Mouse (Mus musculus) testis, adult 2 months (tissue): ENCODE data around the gene Tnpo2. TPM values are rescaled to one million over a fixed set of nuclear protein-coding genes. Genes with fewer than 3 reads are reported as not detected.

Experiments used
- H3K27ac ChIP-seq: fragments of 200-500 bp; 2 replicates; pipeline ENCODE4 v1.5.1; 2012; ENCODE audit warnings: low read depth, low read length; ENCODE audit not compliant: control insufficient read depth, insufficient read depth
- H3K27me3 ChIP-seq: fragments of 200-500 bp; 2 replicates; pipeline ENCODE4 v1.6.1; 2012; ENCODE audit warnings: mild to moderate bottlenecking, low read length, moderate library complexity; ENCODE audit not compliant: control insufficient read depth, insufficient read depth
- H3K36me3 ChIP-seq: fragments of 200-500 bp; 2 replicates; pipeline ENCODE4 v1.6.1; 2012; ENCODE audit warnings: mild to moderate bottlenecking, low read length; ENCODE audit not compliant: control insufficient read depth, insufficient read depth
- H3K4me1 ChIP-seq: fragments of 200-500 bp; 2 replicates; pipeline ENCODE4 v1.6.1; 2012; ENCODE audit warnings: low read length; ENCODE audit not compliant: control insufficient read depth, insufficient read depth
- H3K4me3 ChIP-seq: fragments of 200-500 bp; 2 replicates; pipeline ENCODE4 v1.5.1; 2012; ENCODE audit warnings: low read depth, mild to moderate bottlenecking, low read length, moderate library complexity, mixed read lengths; ENCODE audit not compliant: control insufficient read depth
- CTCF ChIP-seq: fragments of 200-500 bp; IDR thresholded peaks from 2 replicates; pipeline ENCODE4 v1.5.1; 2012; ENCODE audit warnings: low read depth, mild to moderate bottlenecking, inconsistent platforms, low read length, moderate library complexity; ENCODE audit not compliant: control insufficient read depth, insufficient read depth, insufficient replicate concordance
- POLR2A ChIP-seq: fragments of 200-500 bp; IDR thresholded peaks from 2 replicates; pipeline ENCODE4 v1.6.1; 2012; ENCODE audit warnings: low read depth, mild to moderate bottlenecking, inconsistent platforms, low read length, moderate library complexity; ENCODE audit not compliant: control insufficient read depth
- polyA plus RNA-seq: library from polyadenylated mRNA; depleted of rRNA; stranded (reverse); fragments of >200 nt; gene quantifications from 2 replicates; pipeline ENCODE4 v1.2.3, GENCODE M21; 2012

Tnpo2 gene
- polyA plus RNA-seq, 1 experiment, result 44.9 TPM

DNA sequence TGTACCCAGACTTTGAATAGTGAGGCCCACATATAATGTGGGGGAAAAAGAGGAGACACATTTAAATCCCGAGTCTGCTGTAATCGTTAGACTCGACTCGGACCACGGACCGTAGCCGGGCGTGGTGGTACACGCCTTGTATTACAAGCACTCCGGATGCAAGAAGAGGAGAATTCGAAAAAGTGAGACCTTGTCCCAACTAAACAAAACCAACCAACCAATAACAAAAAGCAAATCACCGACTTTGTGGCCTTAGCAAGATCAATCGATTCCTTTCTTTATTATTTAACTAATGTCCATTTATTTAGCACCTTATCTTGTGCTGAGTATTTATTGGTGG, 9.2 kb upstream of the Tnpo2 start:
- Histone ChIP-seq H3K27ac (peak overlapping the region; percentile 19; the same call in 1 of the 2 replicates), H3K36me3 (no peaks in the 10 kb centered on the region), H3K27me3 (no peaks in the 10 kb centered on the region), H3K4me3 (peak overlapping the region; percentile 99), H3K4me1 (peaks cover 5% of the 10 kb centered on the region)
- no peak for TF ChIP-seq POLR2A
- no peak for TF ChIP-seq CTCF

DNA sequence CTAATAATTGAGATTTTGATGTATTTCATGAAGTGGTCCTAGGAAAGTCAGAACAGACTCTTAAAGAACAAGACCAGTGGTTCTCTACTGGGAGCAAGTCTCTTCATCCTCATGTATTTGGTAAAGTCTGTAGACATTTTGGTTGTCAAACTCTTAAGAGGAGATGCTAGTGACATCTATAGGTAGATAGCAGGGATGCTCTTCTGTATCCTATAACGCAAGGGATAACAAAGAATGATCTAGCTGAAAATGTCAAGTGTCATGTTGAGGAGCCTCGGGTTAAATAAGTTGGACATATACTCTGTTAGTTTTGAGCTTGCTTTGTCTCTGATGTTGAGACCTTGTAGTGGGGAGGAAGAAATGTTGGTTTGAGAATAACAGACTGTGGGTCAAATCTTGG, 8.8 kb upstream of the Tnpo2 start:
- Histone ChIP-seq H3K4me3 (peak overlapping the region; percentile 43; the same call in 1 of the 2 replicates), H3K4me1 (peaks cover 5% of the 10 kb centered on the region), H3K36me3 (no peaks in the 10 kb centered on the region), H3K27ac (no peak overlapping the region), H3K27me3 (no peaks in the 10 kb centered on the region)
- no peak for TF ChIP-seq CTCF
- no peak for TF ChIP-seq POLR2A

DNA sequence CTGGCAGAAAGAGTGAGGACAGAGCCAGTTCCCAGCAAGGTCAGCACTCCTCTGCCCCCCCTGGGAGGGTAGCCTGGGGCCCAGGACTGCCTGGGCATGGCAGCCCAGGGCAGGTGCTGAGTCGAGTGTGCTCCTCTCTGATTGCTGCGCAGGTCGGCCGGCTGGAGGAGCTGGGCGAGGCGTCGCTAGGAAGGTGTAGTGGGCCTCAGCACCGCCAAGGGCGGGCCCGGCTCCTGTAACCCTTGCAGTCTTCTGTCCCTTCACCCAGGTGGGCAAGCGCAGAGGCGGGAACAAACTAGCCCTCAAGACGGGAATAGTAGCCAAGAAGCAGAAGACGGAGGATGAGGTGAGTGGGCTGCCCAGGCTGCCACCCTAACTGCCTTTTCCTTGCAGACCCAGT, 7.4 kb upstream of the Tnpo2 start:
- Histone ChIP-seq H3K27ac (no peak overlapping the region), H3K36me3 (no peaks in the 10 kb centered on the region), H3K4me1 (peaks cover 8% of the 10 kb centered on the region), H3K27me3 (no peaks in the 10 kb centered on the region), H3K4me3 (no peak overlapping the region)
- no peak for TF ChIP-seq CTCF
- TF ChIP-seq POLR2A, result no peak

DNA sequence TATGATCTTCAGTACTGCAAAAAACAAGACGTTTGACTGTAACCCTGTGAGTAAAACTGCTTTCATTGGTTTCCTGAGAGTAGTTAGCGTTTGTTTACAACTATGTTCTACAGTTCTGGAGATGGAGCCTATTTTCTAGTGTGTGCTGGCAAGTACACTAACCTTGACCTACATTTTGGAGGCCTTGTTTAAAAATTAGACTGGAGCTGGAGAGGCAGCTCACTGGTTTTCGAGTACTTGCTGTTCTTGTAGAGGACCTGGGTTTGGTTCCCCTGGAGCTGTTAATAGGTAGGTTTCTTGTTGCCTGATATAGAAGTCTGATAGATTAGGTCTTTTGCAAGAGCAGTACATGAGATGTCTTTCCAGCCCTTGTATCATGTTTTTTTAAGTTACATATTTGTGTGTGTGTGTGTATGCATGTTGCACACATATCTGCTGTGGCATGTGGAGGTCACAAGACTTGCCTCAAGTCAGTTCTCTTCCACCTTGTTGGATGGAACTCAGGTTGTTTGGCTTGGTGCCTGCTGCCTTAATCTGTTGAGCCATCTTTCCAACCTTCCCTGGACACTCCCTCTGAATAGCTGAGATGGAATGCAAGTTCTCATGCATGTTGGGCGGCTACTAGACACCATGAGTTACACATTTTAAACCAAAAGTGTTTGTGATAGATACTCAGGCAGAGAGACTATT, 3.9 kb upstream of the Tnpo2 start:
- Histone ChIP-seq H3K27ac (no peak overlapping the region), H3K27me3 (no peaks in the 10 kb centered on the region), H3K4me3 (no peak overlapping the region), H3K4me1 (peaks cover 10% of the 10 kb centered on the region), H3K36me3 (no peaks in the 10 kb centered on the region)
- TF ChIP-seq POLR2A, result no peak
- TF ChIP-seq CTCF, result no peak

DNA sequence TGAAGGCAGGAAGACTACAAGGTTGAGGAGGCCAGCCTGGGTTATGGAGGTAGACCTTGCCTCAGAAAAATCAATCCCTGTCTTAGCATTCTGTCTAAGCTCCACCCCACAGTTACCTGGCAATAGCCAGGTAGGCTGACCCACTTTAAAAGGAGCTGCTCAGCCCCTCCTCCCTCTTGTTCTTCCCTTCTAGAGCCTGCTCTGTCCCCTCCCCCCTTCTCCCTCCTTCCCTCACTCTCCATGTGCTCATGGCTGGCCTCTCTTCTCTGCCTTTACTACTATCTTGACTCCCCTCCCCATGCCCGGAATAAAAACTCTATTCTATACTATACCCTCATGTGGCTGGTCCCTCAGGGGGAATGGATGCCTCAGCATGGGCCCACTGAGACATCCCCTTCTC, 2.8 kb upstream of the Tnpo2 start:
- H3K36me3 ChIP-seq, result no peaks in the 10 kb centered on the region
- H3K27ac ChIP-seq, result no peak overlapping the region

DNA sequence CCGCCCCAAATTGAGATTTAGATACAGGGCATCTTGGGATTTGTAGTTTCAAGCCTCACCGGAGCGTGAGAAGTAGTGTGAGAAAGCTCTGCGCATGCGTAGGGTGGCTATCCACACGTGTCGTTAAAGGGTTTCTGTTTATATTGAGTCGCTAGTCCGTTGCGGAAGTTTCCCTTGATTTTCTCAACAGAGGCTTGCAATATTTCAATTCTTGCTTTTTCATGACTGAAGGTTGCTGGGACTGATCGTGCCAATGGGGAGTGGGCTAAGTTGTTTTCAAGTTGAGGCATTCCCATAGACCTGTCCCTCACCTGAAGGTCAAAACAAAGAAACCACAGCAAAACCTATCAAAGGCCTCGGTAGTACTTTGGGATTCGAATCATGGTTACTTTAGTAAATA, 2.0 kb upstream of the Tnpo2 start:
- Histone ChIP-seq H3K4me3 (no peak overlapping the region; the same call in 1 of the 2 replicates), H3K27me3 (no peaks in the 10 kb centered on the region), H3K36me3 (no peaks in the 10 kb centered on the region), H3K27ac (no peak overlapping the region), H3K4me1 (peaks cover 13% of the 10 kb centered on the region)
- TF ChIP-seq POLR2A, result no peak
- TF ChIP-seq CTCF, result no peak

More for the DNA sequence above, 2.8 kb upstream of the Tnpo2 start:
- Histone ChIP-seq H3K4me1 (peaks cover 15% of the 10 kb centered on the region), H3K4me3 (no peak overlapping the region), H3K27me3 (no peaks in the 10 kb centered on the region)
- TF ChIP-seq POLR2A (no peak), CTCF (no peak)

DNA sequence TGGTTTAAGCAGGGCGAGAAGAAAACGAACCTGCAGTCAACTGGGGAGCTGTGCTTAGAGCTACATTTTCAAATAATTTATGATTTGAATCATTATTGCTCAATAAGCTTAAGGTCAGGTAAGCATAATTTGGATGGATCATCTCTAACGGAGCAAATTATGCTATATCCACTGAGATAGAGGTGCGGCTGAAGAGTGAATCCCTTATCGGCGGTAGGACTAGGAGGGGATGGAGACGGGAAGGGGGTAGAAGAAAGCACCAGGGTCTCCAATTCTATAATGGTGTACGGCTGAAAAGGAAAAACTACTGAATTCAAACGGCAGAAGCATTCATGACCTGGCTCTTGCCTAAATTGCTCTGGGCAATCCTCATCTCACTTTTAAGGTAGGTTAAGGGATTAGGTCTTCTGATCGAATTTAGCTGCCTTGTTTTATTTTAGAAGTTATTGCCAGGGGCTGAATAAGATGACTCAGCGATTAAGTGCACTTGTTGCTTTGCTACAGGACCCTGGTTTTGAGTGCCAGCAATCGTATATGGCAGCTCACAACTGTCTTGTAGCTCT, 1.5 kb upstream of the Tnpo2 start:
- H3K4me3 ChIP-seq, result peak overlapping the region; percentile 12
- TF ChIP-seq POLR2A (no peak), CTCF (no peak)
- H3K36me3 ChIP-seq, result no peaks in the 10 kb centered on the region
- peaks cover 13% of the 10 kb centered on the region for H3K4me1 ChIP-seq
- peak overlapping the region; percentile 61 for H3K27ac ChIP-seq
- no peaks in the 10 kb centered on the region for H3K27me3 ChIP-seq
